Mouse (Mus musculus): ENCODE data around the gene Cdk20. TPM values are rescaled to one million over a fixed set of nuclear protein-coding genes. Genes with fewer than 3 reads are reported as not detected.

The Cdk20 gene
- total RNA-seq (2012; rRNA removed) (0.21 and 0.29 TPM in 2 replicates), total RNA-seq (2014; rRNA removed) (1.2 and 1.5 TPM in 2 replicates), polyA plus RNA-seq (2012; ENCODE audit: insufficient read length, low read depth) (1.5 and 2.2 TPM in 2 replicates)

DNA sequence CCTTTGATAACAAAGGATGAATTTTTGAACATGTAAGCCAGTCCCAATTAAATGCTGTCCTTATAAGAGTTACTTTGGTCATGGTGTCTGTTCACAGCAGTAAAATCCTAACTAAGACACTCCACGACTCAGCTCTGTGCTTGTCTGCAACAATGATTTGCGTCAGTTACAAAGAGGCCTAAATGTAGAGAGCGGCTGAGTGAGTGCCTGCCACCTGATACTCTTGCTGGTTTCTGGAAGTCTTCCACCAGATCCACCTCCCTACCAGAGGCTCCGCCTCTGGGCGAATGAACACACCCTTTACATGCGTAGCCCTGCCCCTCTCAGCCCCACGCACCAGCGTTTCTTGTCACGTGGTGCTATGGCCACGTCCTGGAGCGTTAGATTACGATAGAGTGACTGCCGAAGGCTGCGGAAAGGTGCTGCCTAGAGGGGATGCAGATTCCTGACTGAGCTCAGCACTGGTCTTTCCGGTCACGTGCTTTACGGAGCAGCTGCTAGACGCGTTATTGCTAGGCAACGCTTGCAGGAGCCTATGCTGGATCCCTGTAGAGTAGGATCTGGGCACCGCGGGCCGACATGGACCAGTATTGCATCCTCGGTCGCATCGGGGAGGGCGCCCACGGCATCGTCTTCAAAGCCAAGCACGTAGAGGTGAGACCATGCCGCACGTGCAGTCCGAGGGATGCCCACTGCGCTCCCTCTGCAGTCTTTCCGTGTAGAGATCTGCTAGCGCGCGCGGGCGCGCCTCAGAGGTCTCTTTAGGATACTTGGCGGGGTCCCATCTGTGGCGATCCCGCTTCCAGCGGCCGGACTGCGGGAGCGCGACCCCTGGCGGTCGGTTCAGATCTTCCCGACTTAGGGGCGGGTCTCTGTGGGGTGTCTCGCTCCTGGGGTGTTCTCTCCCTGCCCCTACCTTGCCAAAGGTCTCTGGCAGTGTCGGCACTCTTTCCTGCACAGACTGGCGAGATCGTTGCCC lies at the start of gene Cdk20:
Gene Cdk20, plus strand, starts transcription at position 298 of the 979 bp plus-strand sequence.
- in situ Hi-C loops (cut with MboI; ENCODE audit: low pct_ligation_motif_present, low pct_unique_long_range_greater_than_20kb, low sequenced_read_pairs): no loop called here
- Histone ChIP-seq H3K4me2 (ENCODE audit: insufficient read depth, low read depth, poor library complexity, severe bottlenecking) (no peak within 1 kb of the TSS), H3K27me3 (replicated peaks) (no peaks in the 10 kb centered on the region), H3K4me1 (ENCODE audit: control insufficient read depth in 1 of 2, insufficient read depth in 2 of 2) (0 out of 4 replicates have a peak, but pooled peaks cover 0 to 6% of the 10 kb centered on the region in 2 experiments), H3K4me3 (replicated peaks in 1 of 3; ENCODE audit: low read depth in 2 of 3, low read length in 2 of 3, poor library complexity in 1 of 3) (peak within 1 kb of the TSS in 2 of 3 experiments; percentile 39 to 55), H3K9ac (ENCODE audit: insufficient read depth, low read depth) (no peak within 1 kb of the TSS), H3K9me3 (replicated peaks; ENCODE audit: low read length) (no peaks in the 10 kb centered on the region), H3K27ac (ENCODE audit: insufficient read depth, low read depth) (no peak within 1 kb of the TSS), H3K79me2 (replicated peaks; ENCODE audit: control insufficient read depth, extremely low read depth, insufficient read depth, poor library complexity, severe bottlenecking) (no peaks in the 10 kb centered on the region), H3K36me3 (replicated peaks in 1 of 2; ENCODE audit: control insufficient read depth in 1 of 2, insufficient read depth in 1 of 2, low read length in 1 of 2) (no peaks in the 10 kb centered on the region)
- peak; percentile 84 for DNase-seq (ENCODE audit: extremely low read depth)
- TF ChIP-seq USF1 (IDR thresholded peaks at IDR 0.05; ENCODE audit: low read depth, low read length) (peak; percentile 68), MAX (IDR thresholded peaks at IDR 0.05; ENCODE audit: low read length) (peak; percentile 75; the same call in 1 of the 2 replicates), JUND (conservative IDR thresholded peaks at IDR 0.05; ENCODE audit: low read depth, low read length) (no peak), CTCF (conservative IDR thresholded peaks at IDR 0.05 in 1 of 2, IDR thresholded peaks at IDR 0.05 in 1 of 2; ENCODE audit: low read depth in 2 of 2, low read length in 2 of 2) (peak in 1 of 2 experiments; percentile 17; a peak in 1 of 4 replicates), USF2 (conservative IDR thresholded peaks at IDR 0.05; ENCODE audit: low read depth, low read length) (peak; percentile 56), MXI1 (IDR thresholded peaks at IDR 0.05; ENCODE audit: low read depth, low read length) (no peak)
- dilution Hi-C loops (cut with MboI; ENCODE audit: extremely low pct_ligation_motif_present, extremely low pct_unique_long_range_greater_than_20kb, low sequenced_read_pairs): no loop called here

DNA sequence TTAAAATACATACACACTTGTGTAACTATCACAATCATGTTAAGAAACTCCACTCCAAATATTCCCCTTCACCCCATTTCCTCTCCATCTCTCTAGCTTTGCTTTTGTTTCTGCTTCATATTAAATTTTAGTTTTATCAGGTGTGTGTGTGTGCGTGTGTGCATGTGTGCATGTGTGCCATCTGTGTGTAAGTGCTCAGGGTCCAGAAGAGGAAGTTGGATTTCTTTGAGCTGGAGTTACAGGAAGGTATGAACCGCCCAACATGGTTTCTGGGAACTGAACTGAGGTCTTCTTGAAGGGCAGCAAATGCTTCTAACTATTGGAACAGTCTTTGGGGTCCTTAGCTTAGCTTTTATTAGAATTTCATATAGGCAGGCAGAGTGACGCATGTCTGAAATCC lies 47.2 kb upstream of the Cdk20 start:
- Histone ChIP-seq H3K27me3 (replicated peaks) (no peaks in the 10 kb centered on the region), H3K4me1 (ENCODE audit: control insufficient read depth in 1 of 2, insufficient read depth in 2 of 2) (no peaks in the 10 kb centered on the region), H3K9ac (ENCODE audit: insufficient read depth, low read depth) (no peak overlapping the region), H3K27ac (ENCODE audit: insufficient read depth, low read depth) (no peak overlapping the region), H3K79me2 (replicated peaks; ENCODE audit: control insufficient read depth, extremely low read depth, insufficient read depth, poor library complexity, severe bottlenecking) (no peaks in the 10 kb centered on the region), H3K36me3 (replicated peaks in 1 of 2; ENCODE audit: control insufficient read depth in 1 of 2, insufficient read depth in 1 of 2, low read length in 1 of 2) (no peaks in the 10 kb centered on the region), H3K4me3 (replicated peaks in 1 of 3; ENCODE audit: low read depth in 2 of 3, low read length in 2 of 3, poor library complexity in 1 of 3) (no peak overlapping the region), H3K4me2 (ENCODE audit: insufficient read depth, low read depth, poor library complexity, severe bottlenecking) (no peak overlapping the region), H3K9me3 (replicated peaks; ENCODE audit: low read length) (no peaks in the 10 kb centered on the region)
- in situ Hi-C loops (cut with MboI; ENCODE audit: low pct_ligation_motif_present, low pct_unique_long_range_greater_than_20kb, low sequenced_read_pairs): no loop called here
- TF ChIP-seq GABPA (IDR thresholded peaks at IDR 0.05; ENCODE audit: insufficient replicate concordance, low read depth, low read length) (no peak), POLR2A (IDR thresholded peaks at IDR 0.05; ENCODE audit: low read depth, low read length) (no peak), JUN (IDR thresholded peaks at IDR 0.05; ENCODE audit: insufficient read depth, low read depth, low read length) (no peak), PAX5 (IDR thresholded peaks at IDR 0.05; ENCODE audit: low read length) (no peak), RAD21 (IDR thresholded peaks at IDR 0.05; ENCODE audit: low read depth, low read length) (no peak), JUND (conservative IDR thresholded peaks at IDR 0.05; ENCODE audit: low read depth, low read length) (no peak), CHD2 (IDR thresholded peaks at IDR 0.05; ENCODE audit: low read length) (no peak), ZC3H11A (IDR thresholded peaks at IDR 0.05; ENCODE audit: low read depth, low read length) (no peak), ELF1 (IDR thresholded peaks at IDR 0.05; ENCODE audit: low read depth, low read length) (no peak)
- DNase-seq (ENCODE audit: extremely low read depth): no peak
- dilution Hi-C loops (cut with MboI; ENCODE audit: extremely low pct_ligation_motif_present, extremely low pct_unique_long_range_greater_than_20kb, low sequenced_read_pairs): no loop called here
